Mouse (Mus musculus) hindbrain, embryonic 14.5 days (tissue): Measurements from ENCODE around the gene Smyd3. TPM values are rescaled to one million over a fixed set of nuclear protein-coding genes. Genes with fewer than 3 reads are reported as not detected.
A peak's percentile ranks its signal among the peaks of the same experiment; 100 is the strongest.
"Not testable (repeated sequence)": the region's sequence is repeated elsewhere in the genome, so short reads cannot be mapped to it uniquely, and the experiment has no call there.

Source experiments
- ATAC-seq: fragments of 200-750 bp; cut with Nextera tagmentation; 2 replicates; pipeline ENCODE4 v1.8.0; 2017; ENCODE audit warnings: moderate number of reproducible peaks, mild to moderate bottlenecking, moderate TSS enrichment, moderate library complexity; ENCODE audit not compliant: low FRiP score
- DNase-seq: peaks from one replicate; pipeline ENCODE4 v3.0.0-alpha.2; 2015; ENCODE audit warnings: low spot score
- H3K27ac ChIP-seq: fragments of 300-500 bp; sonication (generic); 2 replicates; pipeline ENCODE4 v1.5.1; 2014; ENCODE audit warnings: mild to moderate bottlenecking, moderate library complexity
- H3K27me3 ChIP-seq: fragments of 300-500 bp; sonication (generic); 2 replicates; pipeline ENCODE4 v1.6.1; 2014; ENCODE audit warnings: mild to moderate bottlenecking, low read length, mixed read lengths; ENCODE audit not compliant: control insufficient read depth, insufficient read depth
- H3K36me3 ChIP-seq: fragments of 300-500 bp; sonication (generic); replicated peaks from 2 replicates; pipeline ENCODE4 v1.6.1; 2014; ENCODE audit not compliant: control insufficient read depth, insufficient read depth
- H3K4me1 ChIP-seq: fragments of 300-500 bp; sonication (generic); replicated peaks from 2 replicates; pipeline ENCODE4 v1.6.1; 2014; ENCODE audit warnings: antibody characterized with exemption, low read length, mixed read lengths; ENCODE audit not compliant: control insufficient read depth, insufficient read depth
- H3K4me2 ChIP-seq: fragments of 300-500 bp; sonication (generic); replicated peaks from 2 replicates; pipeline ENCODE4 v1.6.1; 2014; ENCODE audit warnings: mild to moderate bottlenecking, moderate library complexity
- H3K4me3 ChIP-seq: fragments of 300-500 bp; sonication (generic); replicated peaks from 2 replicates; pipeline ENCODE4 v1.5.1; 2014; ENCODE audit warnings: mild to moderate bottlenecking, low read length
- H3K9ac ChIP-seq: fragments of 300-500 bp; sonication (generic); 2 replicates; pipeline ENCODE4 v1.6.1; 2014
- H3K9me3 ChIP-seq: fragments of 300-500 bp; sonication (generic); 2 replicates; pipeline ENCODE4 v1.6.1; 2016; ENCODE audit warnings: low read length; ENCODE audit not compliant: control insufficient read depth
- WGBS: fragments of 180-500 bp; shearing (Covaris S2); extraction: QIAGEN DNeasy Blood & Tissue Kit; methylation state at CpG from one replicate; pipeline ENCODE4 v1.1.7; 2014; 5-methylcytosine and 5-hydroxymethylcytosine counted together
- polyA plus RNA-seq: library from polyadenylated mRNA; unstranded; fragments of >200 nt; fragmentation: Nextera tagmentation; extraction: Ambion mirVana; gene quantifications from 2 replicates; pipeline ENCODE4 v1.2.1, GENCODE M21; 2014

Gene Smyd3
- polyA plus RNA-seq, 1 experiment from 2014 or later: 25.4 TPM

DNA sequence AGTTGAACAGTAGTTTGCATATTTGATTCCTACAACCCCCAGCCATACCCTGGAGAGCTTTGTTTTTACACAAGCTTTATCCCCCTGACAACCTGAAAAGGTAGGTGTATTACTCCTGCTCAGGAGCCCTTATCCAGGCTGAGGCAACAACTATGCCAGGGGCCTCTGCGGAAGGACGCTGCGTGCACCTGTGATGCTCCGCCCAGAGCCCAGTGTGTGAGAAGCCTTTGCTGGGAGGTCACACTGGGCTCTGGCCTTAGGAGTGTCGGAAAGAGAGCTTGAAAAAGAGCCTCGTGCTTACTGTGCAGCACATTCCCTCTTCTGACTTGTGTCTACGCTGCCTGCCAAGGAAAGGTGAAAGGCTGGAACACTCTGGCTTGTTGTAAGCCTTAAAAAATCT lies 34.9 kb upstream of the Smyd3 start:
- 43% methylated on average over 7 of the region's 7 CpGs for WGBS
- no peaks in the 10 kb centered on the region for H3K9me3 ChIP-seq
- H3K27me3 ChIP-seq: no peaks in the 10 kb centered on the region
- no peak overlapping the region for H3K27ac ChIP-seq
- no peak overlapping the region for H3K9ac ChIP-seq
- DNase-seq (no peak), ATAC-seq (no peak)
- H3K36me3 ChIP-seq: no peaks in the 10 kb centered on the region
- peaks cover 8% of the 10 kb centered on the region for H3K4me1 ChIP-seq
- H3K4me2 ChIP-seq: no peak overlapping the region
- no peak overlapping the region for H3K4me3 ChIP-seq

GRCm38 (mm10) chr1:179551921-179552320 lies 34.1 kb upstream of the Smyd3 start:
- Histone ChIP-seq H3K36me3 (no peaks in the 10 kb centered on the region), H3K9me3 (no peaks in the 10 kb centered on the region), H3K27ac (no peak overlapping the region), H3K4me2 (no peak overlapping the region), H3K4me3 (no peak overlapping the region), H3K9ac (no peak overlapping the region), H3K27me3 (no peaks in the 10 kb centered on the region), H3K4me1 (peaks cover 15% of the 10 kb centered on the region)
- ATAC-seq (no peak), DNase-seq (no peak)
- 90% methylated on average over 4 of the region's 4 CpGs for WGBS

- Histone ChIP-seq H3K36me3 (no peaks in the 10 kb centered on the region), H3K4me2 (no peak overlapping the region), H3K9ac (no peak overlapping the region), H3K27ac (no peak overlapping the region), H3K4me1 (peaks cover 15% of the 10 kb centered on the region), H3K27me3 (no peaks in the 10 kb centered on the region), H3K9me3 (no peaks in the 10 kb centered on the region), H3K4me3 (no peak overlapping the region)
- no peak for ATAC-seq
- 92% methylated on average over 3 of the region's 3 CpGs for WGBS
- DNase-seq: no peak
Measured at GRCm38 (mm10) chr1:179551336-179551735, 33.5 kb upstream of the Smyd3 start.

DNA sequence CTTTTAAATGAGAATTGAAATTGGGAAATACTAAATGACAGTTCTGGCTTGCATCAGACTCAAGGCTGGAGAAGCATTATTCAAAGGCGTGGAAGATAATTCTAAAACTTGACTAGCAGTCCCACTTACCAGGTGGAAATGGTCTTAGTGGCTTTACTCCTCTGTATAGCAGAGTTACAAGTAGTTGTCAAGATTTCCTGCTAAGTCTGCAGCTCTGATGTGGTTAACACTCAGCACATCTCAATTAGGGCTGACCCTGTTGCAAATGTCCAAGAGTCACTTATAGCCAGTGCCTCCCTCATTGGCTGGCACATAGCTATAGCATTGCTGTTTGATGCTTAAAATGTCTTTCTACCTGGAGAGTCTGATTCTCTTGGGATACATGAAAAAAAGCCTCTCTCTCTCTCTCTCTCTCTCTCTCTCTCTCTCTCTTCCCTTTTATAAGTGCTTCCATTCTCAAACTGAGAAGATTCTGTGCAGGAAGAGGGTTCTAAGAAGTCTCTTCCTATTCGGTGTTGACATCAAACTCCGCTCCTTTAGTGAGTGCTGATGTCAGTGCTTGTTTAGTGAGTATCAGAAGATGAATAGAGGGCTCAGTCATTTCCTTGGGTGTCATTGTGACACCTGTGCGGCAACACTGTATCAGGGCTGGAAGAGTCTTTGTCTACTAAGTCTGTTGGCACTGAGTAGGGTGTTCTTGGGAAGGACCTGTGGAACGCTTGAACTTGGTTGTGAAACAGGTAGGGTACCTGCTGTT lies 31.3 kb upstream of the Smyd3 start:
- no peak for ATAC-seq
- 93% methylated on average over 5 of the region's 5 CpGs for WGBS
- Histone ChIP-seq H3K36me3 (no peaks in the 10 kb centered on the region), H3K4me2 (no peak overlapping the region), H3K4me1 (peaks cover 21% of the 10 kb centered on the region), H3K9ac (no peak overlapping the region), H3K27ac (no peak overlapping the region), H3K4me3 (no peak overlapping the region), H3K27me3 (no peaks in the 10 kb centered on the region), H3K9me3 (no peaks in the 10 kb centered on the region)
- DNase-seq: no peak

- Histone ChIP-seq H3K27ac (no peak overlapping the region), H3K9ac (peak overlapping the region; percentile 34), H3K9me3 (no peaks in the 10 kb centered on the region), H3K4me3 (no peak overlapping the region), H3K4me2 (peak overlapping the region; percentile 66), H3K27me3 (no peaks in the 10 kb centered on the region), H3K4me1 (peaks cover 21% of the 10 kb centered on the region), H3K36me3 (no peaks in the 10 kb centered on the region)
- ATAC-seq (no peak), DNase-seq (no peak)
- 65% methylated on average over 11 of the region's 11 CpGs for WGBS
Measured at GRCm38 (mm10) chr1:179548220-179548619, 30.4 kb upstream of the Smyd3 start.

DNA sequence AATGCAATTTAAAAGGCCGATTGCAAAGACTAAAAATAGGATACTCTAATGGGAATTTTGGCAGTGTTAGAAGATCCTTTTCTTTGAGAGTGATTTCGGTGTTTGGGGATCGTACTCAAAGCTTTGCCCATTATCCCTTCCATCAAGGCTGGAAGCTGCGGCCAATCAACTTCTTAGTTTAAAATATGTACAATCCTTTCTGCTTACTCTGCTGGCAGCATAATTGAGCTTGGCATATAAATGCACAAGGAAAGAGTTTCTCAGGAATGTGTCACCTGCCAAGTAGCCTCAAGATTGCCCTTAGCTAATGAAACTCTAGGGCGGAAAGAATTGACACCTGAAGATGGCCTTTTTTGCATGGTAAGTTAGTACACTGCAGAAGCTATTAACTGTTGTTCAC lies 29.3 kb upstream of the Smyd3 start:
- peak overlapping the region; percentile 92; the same call in 1 of the 2 replicates for H3K27ac ChIP-seq
- H3K4me2 ChIP-seq: peak overlapping the region; percentile 66
- 10% methylated on average over 5 of the region's 5 CpGs for WGBS
- ATAC-seq (no peak), DNase-seq (peak; percentile 40)
- peak overlapping the region; percentile 65 for H3K4me3 ChIP-seq
- H3K9ac ChIP-seq: peak overlapping the region; percentile 75
- H3K9me3 ChIP-seq: no peaks in the 10 kb centered on the region
- H3K4me1 ChIP-seq: peaks cover 21% of the 10 kb centered on the region
- H3K36me3 ChIP-seq: no peaks in the 10 kb centered on the region
- H3K27me3 ChIP-seq: no peaks in the 10 kb centered on the region

GRCm38 (mm10) chr1:179546551-179546917 lies 28.7 kb upstream of the Smyd3 start:
- H3K9me3 ChIP-seq: no peaks in the 10 kb centered on the region
- H3K27me3 ChIP-seq: no peaks in the 10 kb centered on the region
- peaks cover 21% of the 10 kb centered on the region for H3K4me1 ChIP-seq
- H3K27ac ChIP-seq: peak overlapping the region; percentile 92
- under 1% methylated on average over 43 of the region's 44 CpGs for WGBS
- H3K36me3 ChIP-seq: no peaks in the 10 kb centered on the region
- ATAC-seq (peak; percentile 81; the same call in 1 of the 2 replicates), DNase-seq (peak; percentile 69)
- peak overlapping the region; percentile 66 for H3K4me2 ChIP-seq
- H3K4me3 ChIP-seq: peak overlapping the region; percentile 65
- peak overlapping the region; percentile 75 for H3K9ac ChIP-seq

DNA sequence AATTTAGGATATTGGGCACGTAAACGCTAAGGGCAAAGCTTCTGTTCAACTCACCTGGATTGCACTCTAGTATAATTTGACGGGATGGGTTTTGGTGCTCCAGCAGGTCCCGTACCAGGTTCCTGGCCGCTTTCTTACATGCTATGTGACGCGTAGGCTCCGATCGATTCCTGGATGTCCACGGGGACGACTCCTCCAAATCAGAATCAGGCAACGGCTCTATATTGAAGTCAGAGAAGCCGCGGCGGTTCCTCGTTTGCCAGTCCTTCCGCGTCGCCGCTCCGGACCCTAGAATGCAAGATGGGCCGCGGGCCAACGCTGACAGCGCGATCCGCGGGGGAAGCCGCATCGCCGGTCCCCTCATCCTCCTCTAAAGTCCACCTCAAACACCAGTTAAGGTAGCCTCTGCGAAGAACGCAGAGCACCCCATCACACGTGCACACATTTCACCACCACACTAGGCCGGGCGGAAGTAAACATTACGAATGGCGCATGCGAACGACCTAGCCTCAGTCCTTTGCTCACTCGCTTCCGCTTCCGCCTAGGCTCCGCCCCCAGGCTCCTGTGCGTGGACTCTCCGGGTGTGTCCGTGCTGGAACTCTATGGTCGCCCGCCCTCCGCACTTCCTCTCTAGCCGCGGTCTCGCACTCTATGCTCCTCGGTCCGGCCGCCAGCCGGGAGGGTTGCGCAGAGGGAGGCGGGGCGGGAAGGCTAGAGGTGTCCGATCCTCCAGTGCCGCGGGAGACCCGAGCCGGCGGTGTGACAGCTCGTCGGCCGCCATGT lies 28.1 kb upstream of the Smyd3 start, which contains the start of the genes Tfb2m and Cnst:
TSS of gene Tfb2m (minus strand) at position 500 of the 783 bp plus-strand sequence.
TSS of gene Cnst (plus strand) at position 603 of the 783 bp plus-strand sequence.
- Histone ChIP-seq H3K9ac (peak within 1 kb of the TSS; percentile 75), H3K4me1 (peaks cover 21% of the 10 kb centered on the region), H3K4me2 (peak within 1 kb of the TSS; percentile 66), H3K4me3 (peak within 1 kb of the TSS; percentile 65), H3K27ac (peak within 1 kb of the TSS; percentile 92)
- H3K27me3 ChIP-seq, H3K9me3 ChIP-seq, H3K36me3 ChIP-seq: not testable (repeated sequence)
- ATAC-seq: peak; percentile 99
- DNase-seq: peak; percentile 96
- WGBS: under 1% methylated on average over 69 of the region's 69 CpGs

DNA sequence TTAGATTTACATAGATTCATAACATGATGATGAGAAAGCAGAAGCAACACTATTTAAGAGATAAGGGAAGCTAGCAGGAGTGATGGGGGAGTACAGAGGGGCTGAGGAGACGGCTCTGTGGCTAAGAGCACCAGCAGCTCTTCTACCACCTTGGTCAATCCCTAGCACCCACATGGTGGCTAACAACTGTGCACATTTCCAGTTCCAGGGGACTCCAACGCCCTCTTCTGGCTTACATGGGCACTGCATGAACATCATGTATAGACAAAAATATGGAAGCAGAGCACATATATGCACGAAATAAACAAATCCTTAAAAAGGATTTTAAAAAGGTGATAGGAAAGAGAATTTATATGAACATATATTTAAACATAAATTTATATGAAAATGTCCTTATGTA lies 23.7 kb upstream of the Smyd3 start:
- Histone ChIP-seq H3K9ac (no peak overlapping the region), H3K36me3 (peaks cover 14% of the 10 kb centered on the region), H3K4me2 (no peak overlapping the region), H3K27me3 (no peaks in the 10 kb centered on the region), H3K4me1 (peaks cover 6% of the 10 kb centered on the region; the same call in 1 of the 2 replicates), H3K27ac (no peak overlapping the region), H3K4me3 (no peak overlapping the region), H3K9me3 (no peaks in the 10 kb centered on the region)
- WGBS: 62% methylated on average over 3 of the region's 3 CpGs
- no peak for DNase-seq
- no peak for ATAC-seq
